Mouse (Mus musculus) lung, adult 2 months (tissue): ENCODE results near the gene Me3.

Experiments used
- CTCF ChIP-seq: fragments of 200-500 bp; IDR thresholded peaks from 2 replicates; pipeline ENCODE4 v1.5.1; 2011; ENCODE audit warnings: mild to moderate bottlenecking, low read length, control low read depth; ENCODE audit not compliant: insufficient read depth
- POLR2A ChIP-seq: fragments of 200-500 bp; IDR thresholded peaks from 2 replicates; pipeline ENCODE4 v1.6.1; 2011; ENCODE audit warnings: low read depth, mild to moderate bottlenecking, control low read depth, low read length, borderline replicate concordance; ENCODE audit errors: extremely low read depth

GRCm38 (mm10) chr7:89833521-89833920 is 201.3 kb downstream of the Me3 start:
- TF ChIP-seq CTCF (no peak), POLR2A (no peak)
